Mouse (Mus musculus) liver, embryonic 13.5 days (tissue): ENCODE measurements at regions not wholly inside any gene's neighbourhood (a gene's known extent, or its start where the extent isn't known, plus 50 kb on each side); places are given as distances from the start of the nearest gene placed in this dataset.

Experiments used
- ATAC-seq: fragments of 200-750 bp; cut with Nextera tagmentation; 2 replicates; pipeline ENCODE4 v1.8.0; 2017; ENCODE audit warnings: low read depth, mild to moderate bottlenecking, moderate number of reproducible peaks, moderate library complexity
- DNase-seq: peaks from one replicate; pipeline ENCODE4 v3.0.0; 2022
- H3K27ac ChIP-seq: fragments of 300-500 bp; sonication (generic); 2 replicates; pipeline ENCODE4 v1.5.1; 2015; ENCODE audit warnings: moderate library complexity, mild to moderate bottlenecking, inconsistent platforms
- H3K27me3 ChIP-seq: fragments of 300-500 bp; sonication (generic); 2 replicates; pipeline ENCODE4 v1.6.1; 2015; ENCODE audit warnings: mild to moderate bottlenecking, inconsistent platforms
- H3K36me3 ChIP-seq: fragments of 300-500 bp; sonication (generic); 2 replicates; pipeline ENCODE4 v1.6.1; 2015; ENCODE audit warnings: mild to moderate bottlenecking, inconsistent platforms
- H3K4me1 ChIP-seq: fragments of 300-500 bp; sonication (generic); replicated peaks from 2 replicates; pipeline ENCODE4 v1.6.1; 2015; ENCODE audit warnings: inconsistent platforms
- H3K4me2 ChIP-seq: fragments of 300-500 bp; sonication (generic); 2 replicates; pipeline ENCODE4 v1.6.1; 2015; ENCODE audit warnings: inconsistent platforms, mild to moderate bottlenecking, moderate library complexity
- H3K4me3 ChIP-seq: fragments of 300-500 bp; sonication (generic); replicated peaks from 2 replicates; pipeline ENCODE4 v1.5.1; 2015; ENCODE audit warnings: mild to moderate bottlenecking, inconsistent platforms
- H3K9ac ChIP-seq: fragments of 300-500 bp; sonication (generic); 2 replicates; pipeline ENCODE4 v1.6.1; 2015; ENCODE audit warnings: mild to moderate bottlenecking, inconsistent platforms
- H3K9me3 ChIP-seq: fragments of 300-500 bp; sonication (generic); replicated peaks from 2 replicates; pipeline ENCODE4 v1.6.1; 2016; ENCODE audit warnings: inconsistent platforms
- WGBS: fragments of 180-500 bp; shearing (Covaris S2); methylation state at CpG from one replicate; pipeline ENCODE4 v1.1.7; 2015; ENCODE audit not compliant: insufficient replicate concordance; 5-methylcytosine and 5-hydroxymethylcytosine counted together

DNA sequence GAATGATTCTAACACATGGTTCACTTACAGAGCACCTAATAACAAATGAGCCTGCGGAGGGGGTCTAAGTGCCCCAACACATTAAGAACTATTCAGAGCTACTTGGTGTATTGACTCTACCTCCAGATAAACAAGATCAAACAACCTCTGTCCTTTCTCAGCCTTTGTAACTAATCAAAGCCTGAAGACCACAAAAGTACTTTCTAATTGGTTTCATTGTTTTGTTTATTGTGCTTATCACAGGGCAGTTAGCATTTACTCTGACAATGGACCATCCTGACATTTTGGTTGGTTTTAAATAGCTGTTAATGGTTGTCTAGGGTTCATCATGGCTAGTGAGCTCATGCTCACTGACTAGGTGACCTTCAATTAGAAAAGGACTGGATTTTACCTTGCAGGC lies 435.2 kb upstream of the 4930412O13Rik start:
- Histone ChIP-seq H3K4me1 (no peaks in the 10 kb centered on the region), H3K4me3 (no peak overlapping the region), H3K4me2 (no peak overlapping the region), H3K9me3 (no peaks in the 10 kb centered on the region), H3K27me3 (no peaks in the 10 kb centered on the region), H3K36me3 (no peaks in the 10 kb centered on the region), H3K9ac (no peak overlapping the region), H3K27ac (no peak overlapping the region)
- WGBS = 62% methylated on average over 1 of the region's 1 CpGs
- ATAC-seq (no peak), DNase-seq (no peak)

DNA sequence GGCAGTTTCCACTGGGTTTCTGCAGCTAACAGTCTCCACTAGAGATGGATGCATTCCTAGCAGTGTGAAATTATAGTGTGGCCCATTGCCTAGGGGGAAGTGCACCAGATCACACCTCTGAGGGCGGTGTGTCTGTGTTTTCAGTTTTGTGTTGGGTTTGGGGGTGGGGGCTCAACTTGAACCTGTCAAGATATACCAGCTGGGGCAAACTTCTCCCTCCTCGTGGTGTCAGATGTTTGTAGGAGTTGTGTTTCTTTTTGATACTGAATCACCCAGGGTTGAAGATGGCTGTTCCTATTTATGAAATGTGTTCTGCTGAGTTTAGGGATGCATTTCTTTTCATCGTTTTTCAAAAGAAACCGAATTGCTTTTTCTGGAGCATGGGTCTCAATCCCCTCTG lies 416.6 kb upstream of the 4930412O13Rik start:
- no peak overlapping the region for H3K4me2 ChIP-seq
- H3K27me3 ChIP-seq = no peaks in the 10 kb centered on the region
- H3K9ac ChIP-seq = no peak overlapping the region
- ATAC-seq (no peak), DNase-seq (no peak)
- no peak overlapping the region for H3K4me3 ChIP-seq
- H3K9me3 ChIP-seq = no peaks in the 10 kb centered on the region
- 61% methylated on average over 4 of the region's 4 CpGs for WGBS
- no peak overlapping the region for H3K27ac ChIP-seq
- H3K36me3 ChIP-seq = no peaks in the 10 kb centered on the region
- no peaks in the 10 kb centered on the region for H3K4me1 ChIP-seq

GRCm38 (mm10) chr2:9464818-9465217 lies 416.2 kb upstream of the 4930412O13Rik start:
- no peak overlapping the region for H3K4me3 ChIP-seq
- H3K9ac ChIP-seq = no peak overlapping the region
- no peak overlapping the region for H3K4me2 ChIP-seq
- 50% methylated on average over 5 of the region's 5 CpGs for WGBS
- DNase-seq (no peak), ATAC-seq (no peak)
- no peaks in the 10 kb centered on the region for H3K36me3 ChIP-seq
- H3K27ac ChIP-seq = no peak overlapping the region
- no peaks in the 10 kb centered on the region for H3K4me1 ChIP-seq
- H3K27me3 ChIP-seq = no peaks in the 10 kb centered on the region
- H3K9me3 ChIP-seq = no peaks in the 10 kb centered on the region

DNA sequence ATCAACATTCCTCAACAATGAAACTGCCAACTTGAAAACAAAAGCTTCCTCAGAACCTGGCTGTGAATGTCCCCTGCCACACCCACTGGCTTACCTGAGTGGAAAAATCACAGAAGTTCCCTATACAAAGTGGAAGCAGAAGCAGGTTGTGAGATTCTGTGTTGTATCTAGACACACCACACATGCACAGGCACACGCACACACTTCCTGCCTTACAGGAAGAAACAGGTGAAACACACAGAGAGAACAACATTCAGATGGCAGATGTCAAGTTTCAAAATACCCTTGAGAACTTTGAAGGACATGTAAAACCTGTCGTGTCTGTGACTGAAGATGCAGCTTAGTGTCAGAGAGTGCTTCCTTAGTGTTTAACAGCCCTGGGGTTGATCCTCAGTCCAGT lies 413.5 kb upstream of the 4930412O13Rik start:
- no peak overlapping the region for H3K4me2 ChIP-seq
- no peak overlapping the region for H3K4me3 ChIP-seq
- H3K9ac ChIP-seq = no peak overlapping the region
- no peaks in the 10 kb centered on the region for H3K27me3 ChIP-seq
- H3K9me3 ChIP-seq = no peaks in the 10 kb centered on the region
- WGBS = 37% methylated on average over 2 of the region's 2 CpGs
- H3K36me3 ChIP-seq = no peaks in the 10 kb centered on the region
- no peaks in the 10 kb centered on the region for H3K4me1 ChIP-seq
- H3K27ac ChIP-seq = no peak overlapping the region
- DNase-seq = no peak
- no peak for ATAC-seq

GRCm38 (mm10) chr2:9468651-9469050 lies 412.4 kb upstream of the 4930412O13Rik start:
- DNase-seq (no peak), ATAC-seq (no peak)
- Histone ChIP-seq H3K4me3 (no peak overlapping the region), H3K27me3 (no peaks in the 10 kb centered on the region), H3K36me3 (no peaks in the 10 kb centered on the region), H3K9me3 (no peaks in the 10 kb centered on the region), H3K27ac (no peak overlapping the region), H3K4me2 (no peak overlapping the region), H3K4me1 (no peaks in the 10 kb centered on the region), H3K9ac (no peak overlapping the region)
- 60% methylated on average over 3 of the region's 3 CpGs for WGBS

DNA sequence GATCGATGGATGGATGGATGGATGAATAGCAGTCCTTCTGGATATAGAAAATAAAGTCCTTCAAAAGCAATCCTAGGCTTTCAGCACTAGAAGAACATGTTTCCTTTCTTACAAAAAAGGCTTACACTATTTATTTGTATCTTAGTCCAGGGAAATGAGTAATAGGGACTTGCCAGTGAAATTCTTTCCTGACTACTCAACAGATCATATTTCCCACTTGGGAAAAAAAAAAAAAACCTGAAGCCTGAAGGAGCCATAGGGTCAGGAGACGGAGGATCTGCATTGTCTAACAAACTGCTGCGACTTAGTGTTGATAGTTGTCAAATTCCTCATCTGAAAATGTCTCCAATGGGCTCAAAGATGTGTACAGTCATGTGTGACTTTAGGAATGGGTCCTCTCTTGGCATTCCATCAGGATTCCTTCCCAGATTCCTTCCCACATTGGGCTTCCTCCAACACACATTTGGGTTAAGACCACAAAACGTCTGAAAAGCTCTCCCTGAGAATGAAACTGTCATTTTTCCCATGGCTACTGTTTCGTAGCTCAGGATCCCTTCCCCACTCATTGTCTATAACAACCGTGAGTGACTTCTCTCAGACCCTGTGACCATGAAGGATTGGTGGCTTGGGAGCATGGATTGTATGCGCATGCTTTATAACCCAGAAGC lies 399.2 kb upstream of the 4930412O13Rik start:
- Histone ChIP-seq H3K36me3 (no peaks in the 10 kb centered on the region), H3K9ac (no peak overlapping the region), H3K9me3 (no peaks in the 10 kb centered on the region), H3K4me2 (no peak overlapping the region), H3K27me3 (no peaks in the 10 kb centered on the region), H3K4me1 (no peaks in the 10 kb centered on the region), H3K27ac (no peak overlapping the region), H3K4me3 (no peak overlapping the region)
- DNase-seq (no peak), ATAC-seq (no peak)
- WGBS = 52% methylated on average over 7 of the region's 7 CpGs

GRCm38 (mm10) chr2:9487381-9487914 lies 393.6 kb upstream of the 4930412O13Rik start:
- H3K27ac ChIP-seq = no peak overlapping the region
- H3K4me2 ChIP-seq = no peak overlapping the region
- no peak overlapping the region for H3K9ac ChIP-seq
- H3K4me1 ChIP-seq = no peaks in the 10 kb centered on the region
- H3K9me3 ChIP-seq = no peaks in the 10 kb centered on the region
- no peak for DNase-seq
- no peaks in the 10 kb centered on the region for H3K27me3 ChIP-seq
- no peaks in the 10 kb centered on the region for H3K36me3 ChIP-seq
- no peak for ATAC-seq
- 70% methylated on average over 7 of the region's 7 CpGs for WGBS
- H3K4me3 ChIP-seq = no peak overlapping the region

- Histone ChIP-seq H3K27ac (no peak overlapping the region), H3K4me2 (no peak overlapping the region), H3K9me3 (no peaks in the 10 kb centered on the region), H3K27me3 (no peaks in the 10 kb centered on the region), H3K36me3 (no peaks in the 10 kb centered on the region), H3K4me3 (no peak overlapping the region), H3K9ac (no peak overlapping the region), H3K4me1 (no peaks in the 10 kb centered on the region)
- WGBS = 34% methylated on average over 6 of the region's 6 CpGs
- DNase-seq = no peak
- ATAC-seq = no peak
These were observed 387.4 kb upstream of the 4930412O13Rik start for GRCm38 (mm10) chr2:9493606-9494145.

GRCm38 (mm10) chr2:9520045-9520444 lies 361.0 kb upstream of the 4930412O13Rik start:
- Histone ChIP-seq H3K4me2 (no peak overlapping the region), H3K9ac (no peak overlapping the region), H3K4me3 (no peak overlapping the region), H3K36me3 (no peaks in the 10 kb centered on the region), H3K27ac (no peak overlapping the region), H3K9me3 (no peaks in the 10 kb centered on the region), H3K4me1 (no peaks in the 10 kb centered on the region), H3K27me3 (no peaks in the 10 kb centered on the region)
- ATAC-seq (no peak), DNase-seq (no peak)
- 57% methylated on average over 1 of the region's 1 CpGs for WGBS

DNA sequence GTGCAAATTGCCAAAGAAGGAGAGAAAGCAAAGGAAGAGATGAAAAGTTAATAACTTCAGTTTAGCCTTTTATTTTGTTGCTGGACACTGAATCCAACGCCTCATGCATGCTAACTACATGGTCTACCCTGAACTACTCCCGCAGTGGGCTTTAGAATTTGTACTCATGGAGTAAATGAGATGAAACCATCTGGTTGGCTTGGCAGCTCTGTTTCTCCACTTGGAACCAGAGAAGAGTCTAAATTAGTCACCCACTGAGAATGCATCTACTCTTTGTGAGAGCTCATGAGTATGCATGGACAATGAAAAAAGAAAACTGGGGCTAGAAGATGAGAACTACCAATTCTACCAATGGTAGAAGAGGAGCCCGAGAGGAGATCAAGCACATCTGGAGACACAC lies 355.1 kb upstream of the 4930412O13Rik start:
- Histone ChIP-seq H3K9ac (no peak overlapping the region), H3K4me1 (no peaks in the 10 kb centered on the region), H3K4me2 (no peak overlapping the region), H3K27me3 (no peaks in the 10 kb centered on the region), H3K4me3 (no peak overlapping the region), H3K9me3 (no peaks in the 10 kb centered on the region), H3K27ac (no peak overlapping the region), H3K36me3 (no peaks in the 10 kb centered on the region)
- 57% methylated on average over 3 of the region's 3 CpGs for WGBS
- no peak for DNase-seq
- no peak for ATAC-seq

GRCm38 (mm10) chr2:9535141-9535658 lies 345.9 kb upstream of the 4930412O13Rik start:
- Histone ChIP-seq H3K4me1 (no peaks in the 10 kb centered on the region), H3K4me3 (no peak overlapping the region), H3K9ac (no peak overlapping the region), H3K9me3 (no peaks in the 10 kb centered on the region), H3K36me3 (no peaks in the 10 kb centered on the region), H3K27ac (no peak overlapping the region), H3K27me3 (no peaks in the 10 kb centered on the region), H3K4me2 (no peak overlapping the region)
- WGBS = 76% methylated on average over 2 of the region's 2 CpGs
- no peak for DNase-seq
- ATAC-seq = no peak
